Mouse (Mus musculus): ENCODE data around the gene Chd2.

DNA sequence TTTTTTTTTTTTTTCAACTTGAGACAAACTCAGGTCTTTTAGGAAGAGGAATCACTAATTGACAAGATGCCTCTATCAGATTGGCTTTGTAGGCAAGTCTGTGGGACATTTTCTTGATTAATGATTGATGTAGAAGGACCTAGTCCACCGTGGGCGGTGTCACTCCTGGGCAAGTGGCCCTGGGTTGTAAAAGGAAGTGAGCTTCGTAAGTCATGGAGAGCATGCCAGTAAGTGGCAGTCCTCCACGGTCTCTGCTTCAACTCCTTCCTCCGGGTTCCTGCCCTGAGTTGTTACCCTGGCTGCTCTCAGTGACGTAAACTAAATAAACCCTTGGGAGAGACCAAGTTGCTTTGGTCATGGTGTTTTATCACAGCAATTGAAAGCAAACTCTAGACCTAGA lies 22.5 kb upstream of the Chd2 start:
- TF ChIP-seq POLR2A (IDR thresholded peaks at IDR 0.05; ENCODE audit: borderline replicate concordance, control insufficient read depth, low read depth, low read length) = no peak
- no peak for TF ChIP-seq CTCF (IDR thresholded peaks at IDR 0.05; ENCODE audit: control insufficient read depth, insufficient read depth, low read length)
